Mouse (Mus musculus): Measurements from ENCODE around the gene Rex1bd.

The Rex1bd gene

DNA sequence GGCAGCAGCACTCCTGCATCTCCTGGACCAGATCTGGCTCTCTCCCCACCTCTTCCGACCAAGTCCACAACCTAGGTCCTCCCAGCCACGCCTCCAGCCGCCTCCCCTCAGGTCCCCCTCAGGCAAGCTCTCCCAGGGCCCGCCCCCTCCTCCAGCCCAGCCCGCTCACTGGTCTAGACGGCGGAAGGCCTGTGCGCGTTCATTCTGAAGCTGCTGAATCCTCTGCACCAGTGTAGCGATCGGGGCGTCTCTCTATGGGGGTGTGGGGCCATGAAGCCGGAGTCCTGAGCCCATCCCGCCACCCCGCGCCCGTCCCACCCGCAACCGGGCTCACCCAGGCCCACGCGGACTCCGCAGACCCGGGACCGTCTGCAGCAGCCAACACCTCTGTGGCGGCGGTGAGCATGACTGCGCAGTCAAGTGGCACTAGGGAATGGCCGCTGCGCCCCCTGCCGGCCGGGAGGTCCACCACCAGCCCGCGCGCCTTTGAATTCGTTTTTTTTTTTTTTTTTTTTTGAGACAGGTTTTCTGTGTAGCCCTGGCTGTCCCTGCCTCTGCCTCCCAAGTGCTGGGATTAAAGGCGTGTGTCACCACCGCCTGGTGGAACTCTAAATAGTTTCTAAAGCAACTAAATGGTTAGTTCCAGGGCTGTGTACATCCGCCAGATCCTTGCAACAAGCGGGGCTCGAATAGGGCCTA lies at the start of gene Rex1bd:
TSS of gene Rex1bd (minus strand) at position 425 of the 699 bp plus-strand sequence.
- in situ Hi-C loops (cut with MboI; ENCODE audit: low sequenced_read_pairs), result loop anchor here (10.0 kb wide), 1 partner anchor 92 kb away; no protein-coding TSS in a partner anchor

GRCm38 (mm10) chr8:70555079-70555747 lies 48.7 kb upstream of the Rex1bd start:
- in situ Hi-C loops (cut with MboI; ENCODE audit: low sequenced_read_pairs), result no loop called here

DNA sequence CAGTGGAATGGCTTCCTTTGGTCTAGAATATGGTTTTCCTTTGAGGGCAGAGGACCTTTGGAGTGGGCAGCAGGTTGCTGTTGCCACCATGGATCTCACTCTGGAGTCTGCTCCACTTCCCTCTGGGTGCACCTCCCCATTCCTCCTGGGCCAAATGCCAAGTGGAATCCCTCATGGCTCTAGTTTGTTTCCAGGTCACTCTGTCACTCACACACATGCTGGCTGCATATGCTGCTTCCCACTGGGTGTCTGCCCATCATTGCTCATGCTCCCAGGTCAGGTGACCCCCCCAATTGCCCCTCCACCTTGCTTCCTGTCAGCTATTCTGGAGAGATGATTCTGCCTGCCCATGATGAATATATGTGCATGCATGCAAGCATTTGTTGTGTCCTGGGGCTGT lies 47.2 kb upstream of the Rex1bd start:
- in situ Hi-C loops (cut with MboI; ENCODE audit: low sequenced_read_pairs), result no loop called here

GRCm38 (mm10) chr8:70552836-70553235 lies 46.3 kb upstream of the Rex1bd start:
- in situ Hi-C loops (cut with MboI; ENCODE audit: low sequenced_read_pairs), result no loop called here

- in situ Hi-C loops (cut with MboI; ENCODE audit: low sequenced_read_pairs), result no loop called here
These were observed 45.1 kb upstream of the Rex1bd start for GRCm38 (mm10) chr8:70551558-70552161.

GRCm38 (mm10) chr8:70549412-70550184 lies 43.0 kb upstream of the Rex1bd start:
- in situ Hi-C loops (cut with MboI; ENCODE audit: low sequenced_read_pairs), result no loop called here

DNA sequence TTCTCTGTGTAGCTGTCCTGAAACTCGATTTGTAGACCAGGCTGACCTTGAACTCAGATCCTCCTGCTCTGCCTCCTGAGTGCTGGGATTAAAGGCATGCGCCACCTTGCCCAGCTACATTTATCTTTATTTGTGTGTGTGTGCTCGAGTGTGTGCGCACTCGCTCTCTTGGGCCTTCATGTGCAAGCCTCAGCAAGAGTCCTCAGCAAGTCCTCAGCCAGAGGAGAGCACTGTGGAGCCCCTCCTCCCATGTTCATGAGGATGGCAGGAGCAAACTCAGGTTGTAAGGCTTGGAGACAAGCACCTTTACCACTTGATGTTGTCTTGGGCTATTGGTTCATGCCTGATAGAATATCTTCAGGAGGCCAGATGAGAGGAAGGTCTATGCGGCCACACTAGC lies 41.2 kb upstream of the Rex1bd start:
- in situ Hi-C loops (cut with MboI; ENCODE audit: low sequenced_read_pairs), result no loop called here

DNA sequence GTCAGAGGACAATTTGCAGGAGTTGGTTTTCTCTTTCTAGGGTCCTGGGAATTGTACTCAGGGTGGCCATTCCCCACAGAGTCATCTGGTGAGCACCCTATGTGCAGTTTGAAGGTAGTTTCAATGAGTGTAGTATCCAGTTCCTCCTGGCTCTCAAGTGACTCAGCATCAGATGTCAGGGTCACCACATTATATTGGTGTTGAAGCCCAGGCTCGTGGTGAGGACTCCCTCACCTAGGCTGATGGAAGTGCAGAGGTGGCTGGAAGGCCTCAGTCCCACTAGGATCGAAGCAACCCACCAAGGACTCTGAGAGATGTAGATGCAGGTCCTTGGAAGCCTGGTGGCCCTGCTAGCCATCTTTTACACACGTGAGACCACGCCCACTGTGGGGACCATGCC lies 39.9 kb upstream of the Rex1bd start:
- in situ Hi-C loops (cut with MboI; ENCODE audit: low sequenced_read_pairs), result no loop called here

- in situ Hi-C loops (cut with MboI; ENCODE audit: low sequenced_read_pairs), result no loop called here
These were observed 37.7 kb upstream of the Rex1bd start for GRCm38 (mm10) chr8:70544200-70544687.

GRCm38 (mm10) chr8:70541081-70541480 lies 34.5 kb upstream of the Rex1bd start:
- in situ Hi-C loops (cut with MboI; ENCODE audit: low sequenced_read_pairs), result no loop called here

DNA sequence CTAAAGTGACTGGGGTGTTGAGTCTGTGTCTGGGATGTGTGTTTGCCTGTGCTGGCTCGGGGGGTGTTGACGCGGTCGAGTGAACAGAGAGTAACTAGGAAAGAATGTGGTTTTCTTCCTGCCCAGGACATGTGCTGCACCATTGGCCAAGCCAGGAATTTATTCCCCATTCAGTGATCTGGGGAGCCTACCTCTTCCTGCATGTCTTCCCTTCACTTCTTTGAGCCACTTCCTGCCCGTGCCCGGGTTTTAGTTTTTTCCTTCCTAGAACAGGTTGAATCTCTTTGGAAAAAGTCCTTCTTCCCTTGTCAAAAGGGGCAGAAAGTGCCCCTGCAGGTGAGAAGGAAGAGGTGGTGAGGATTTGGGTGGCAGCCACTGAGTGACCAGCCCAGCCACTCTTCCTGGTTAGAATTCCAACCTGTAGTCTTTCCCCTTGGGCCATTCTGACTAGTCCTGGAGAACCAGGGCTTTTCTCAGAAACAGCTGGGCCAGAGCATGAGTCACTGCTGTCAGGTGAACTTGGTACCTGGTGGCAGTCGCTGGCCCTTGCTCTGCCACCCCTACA lies 34.0 kb upstream of the Rex1bd start:
- in situ Hi-C loops (cut with MboI; ENCODE audit: low sequenced_read_pairs), result no loop called here

DNA sequence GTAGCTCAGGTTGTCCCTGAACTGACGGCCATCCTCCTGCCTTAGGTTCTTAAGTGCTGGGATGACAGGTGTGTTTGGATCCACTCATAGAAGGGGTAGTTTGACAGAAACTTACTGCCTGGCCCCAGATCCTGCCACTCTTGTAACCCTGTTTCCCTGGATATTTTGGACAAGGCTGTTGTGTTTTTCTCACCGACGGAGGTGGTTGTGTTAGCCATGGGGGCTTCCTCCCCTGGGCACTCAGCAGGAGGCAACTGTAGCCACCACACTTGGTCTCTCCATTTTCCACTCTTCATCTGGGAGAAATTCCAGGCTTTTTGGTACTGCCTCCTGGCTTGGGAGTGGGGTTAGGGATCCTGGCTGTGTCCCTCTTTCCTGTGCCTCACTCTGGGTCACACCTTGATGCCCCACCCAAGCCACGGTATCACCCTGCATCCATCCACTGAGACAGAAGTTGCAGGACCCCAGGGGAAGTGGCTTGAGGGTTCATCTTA lies 33.5 kb upstream of the Rex1bd start:
- in situ Hi-C loops (cut with MboI; ENCODE audit: low sequenced_read_pairs), result no loop called here

GRCm38 (mm10) chr8:70539077-70539813 lies 32.7 kb upstream of the Rex1bd start, which contains the start of gene Ell:
TSS of gene Ell (plus strand) at chr8:70539457.
- in situ Hi-C loops (cut with MboI; ENCODE audit: low sequenced_read_pairs), result no loop called here

GRCm38 (mm10) chr8:70538633-70539076 lies 32.1 kb upstream of the Rex1bd start:
- in situ Hi-C loops (cut with MboI; ENCODE audit: low sequenced_read_pairs), result no loop called here

- in situ Hi-C loops (cut with MboI; ENCODE audit: low sequenced_read_pairs), result no loop called here
These were observed 31.6 kb upstream of the Rex1bd start for GRCm38 (mm10) chr8:70538024-70538579.

- in situ Hi-C loops (cut with MboI; ENCODE audit: low sequenced_read_pairs), result no loop called here
These were observed 29.1 kb upstream of the Rex1bd start for GRCm38 (mm10) chr8:70535701-70536100.

DNA sequence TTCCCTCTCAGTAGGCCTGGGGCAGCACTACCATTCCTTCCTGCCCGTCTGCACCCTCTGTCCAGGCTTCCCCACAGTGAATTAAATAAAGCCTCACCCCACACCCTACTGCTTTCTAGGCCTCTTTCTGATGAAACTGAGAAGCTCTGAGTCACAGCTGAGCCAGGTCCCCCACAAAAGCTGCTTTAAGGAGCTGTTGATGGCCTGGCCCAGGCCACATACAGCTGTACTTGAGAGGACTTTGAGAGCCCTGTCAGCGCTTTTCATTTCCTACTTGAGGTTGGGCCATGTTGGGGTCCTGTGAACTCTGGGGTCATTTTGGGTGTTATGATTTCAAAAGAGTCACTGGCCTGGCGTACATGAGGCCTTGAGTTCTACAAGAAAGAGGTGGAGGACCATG lies 28.7 kb upstream of the Rex1bd start:
- in situ Hi-C loops (cut with MboI; ENCODE audit: low sequenced_read_pairs), result no loop called here

DNA sequence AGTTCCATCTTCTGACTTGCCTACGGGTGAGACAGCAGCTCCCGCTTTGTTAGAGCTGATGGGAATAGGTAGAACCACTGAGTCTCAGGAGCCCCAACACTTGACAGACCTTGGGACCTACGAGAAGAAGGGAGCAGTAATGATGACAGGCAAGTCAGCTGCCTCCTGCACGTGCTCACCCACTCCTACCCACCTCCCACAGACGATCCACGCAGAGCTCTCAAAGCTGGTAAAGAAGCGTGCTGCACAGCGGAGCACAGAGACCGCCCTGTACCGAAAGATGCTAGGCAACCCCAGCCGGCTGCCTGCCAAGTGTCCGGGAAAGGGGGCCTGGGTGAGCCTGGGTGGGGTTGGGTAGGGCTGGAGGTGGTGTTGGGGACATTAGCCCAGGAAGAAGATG lies 27.7 kb upstream of the Rex1bd start:
- in situ Hi-C loops (cut with MboI; ENCODE audit: low sequenced_read_pairs), result no loop called here

DNA sequence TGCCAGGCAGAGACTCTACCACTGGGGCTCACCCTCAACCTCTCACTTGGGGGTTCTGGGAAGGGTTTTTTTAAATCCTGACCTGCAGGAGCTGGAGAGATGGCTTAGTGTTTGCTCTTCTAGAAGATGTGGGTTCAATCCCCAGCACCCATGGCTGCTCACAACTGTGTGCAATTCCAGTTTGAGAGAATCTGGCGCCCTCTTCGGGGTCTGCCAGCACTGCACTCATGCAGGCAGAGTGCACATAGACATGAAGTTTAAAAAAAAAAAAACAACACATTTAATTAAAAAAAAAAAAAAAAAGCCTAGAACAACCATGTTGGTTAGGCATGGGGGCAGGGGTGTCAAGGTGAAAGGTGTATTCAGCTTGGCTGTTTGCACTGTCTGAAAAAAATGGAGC lies 23.8 kb upstream of the Rex1bd start:
- in situ Hi-C loops (cut with MboI; ENCODE audit: low sequenced_read_pairs), result no loop called here

Data from CH12F3 (cell line).